Mouse (Mus musculus): ENCODE results near the gene Rbak. TPM values are rescaled to one million over a fixed set of nuclear protein-coding genes. Genes with fewer than 3 reads are reported as not detected.
A peak's percentile ranks its signal among the peaks of the same experiment; 100 is the strongest.
"Not testable (repeated sequence)": the region's sequence is repeated elsewhere in the genome, so short reads cannot be mapped to it uniquely, and the experiment has no call there.

Gene Rbak
- total RNA-seq, 2 experiments from 2014 or later: 15.2 to 15.6 TPM

DNA sequence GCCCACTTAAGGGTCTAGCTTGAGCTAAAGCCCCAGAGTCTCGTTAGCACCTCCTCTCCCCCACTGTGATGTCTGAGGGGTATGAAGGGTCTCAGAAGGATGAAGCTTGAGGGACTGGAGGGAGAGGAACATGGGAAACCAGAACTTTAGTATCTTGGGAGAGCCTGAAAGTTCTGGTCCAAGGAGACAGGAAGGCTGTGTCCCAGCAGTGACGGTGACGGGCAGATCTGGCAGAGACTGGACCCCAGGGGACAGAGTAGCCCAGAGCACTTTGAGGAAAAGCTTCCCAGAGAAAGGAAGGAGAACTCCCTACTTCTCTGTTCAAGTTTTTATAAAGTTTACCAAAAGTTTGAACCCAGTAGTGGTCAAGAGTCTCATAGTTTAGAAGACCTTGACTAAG is 33.1 kb downstream of the Rbak start, which contains the start of gene Olfr718-ps1:
TSS of gene Olfr718-ps1 (minus strand) at position 101 of the 400 bp plus-strand sequence.
- intact Hi-C loops (cut with DNase I): no loop called here

DNA sequence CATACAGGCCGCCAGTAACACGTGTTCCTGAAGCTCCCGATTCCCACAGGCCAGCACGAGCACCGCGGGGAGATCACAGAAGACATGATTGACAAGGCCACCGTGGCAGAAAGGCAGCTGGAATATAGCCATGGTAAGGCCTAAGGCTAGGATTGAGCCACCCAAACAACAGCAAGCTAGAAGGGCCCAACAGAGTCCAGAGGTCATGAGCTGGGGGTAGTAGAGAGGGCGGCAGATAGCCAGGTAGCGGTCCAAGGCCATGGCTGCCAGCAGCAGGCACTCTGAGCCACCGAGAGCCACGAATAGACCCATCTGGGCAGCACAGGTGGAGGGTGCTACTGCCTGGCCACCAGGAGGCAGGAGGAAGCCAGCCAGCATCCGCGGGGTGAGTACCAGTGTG is 43.0 kb downstream of the Rbak start:
- intact Hi-C loops (cut with DNase I): no loop called here
- no peak for DNase-seq (ENCODE audit: low spot score in 2 of 2)

More for the DNA sequence above, 33.1 kb downstream of the Rbak start, which contains the start of gene Olfr718-ps1:
- no peak for DNase-seq (ENCODE audit: low spot score in 2 of 2)

DNA sequence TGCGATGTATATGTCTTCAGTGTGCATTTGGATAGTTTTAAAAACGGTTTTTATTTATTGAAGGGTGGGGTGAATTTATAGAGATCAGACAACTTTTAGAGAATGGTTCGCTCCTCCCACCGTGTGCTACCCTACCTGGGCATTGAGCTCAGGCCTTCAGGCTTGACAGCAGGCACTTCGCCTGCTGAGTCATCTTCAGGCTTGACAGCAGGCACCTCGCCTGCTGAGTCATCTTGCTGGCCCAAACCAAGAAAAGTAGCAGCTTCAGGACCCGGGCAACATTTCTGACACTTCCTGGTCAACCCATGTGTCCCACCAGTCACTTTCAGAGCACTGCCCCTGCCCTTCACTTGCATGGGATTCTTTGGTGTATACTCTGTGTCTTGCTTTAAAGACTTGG is 45.5 kb downstream of the Rbak start:
- no peak for DNase-seq (ENCODE audit: low spot score in 2 of 2)
- intact Hi-C loops (cut with DNase I): no loop called here

DNA sequence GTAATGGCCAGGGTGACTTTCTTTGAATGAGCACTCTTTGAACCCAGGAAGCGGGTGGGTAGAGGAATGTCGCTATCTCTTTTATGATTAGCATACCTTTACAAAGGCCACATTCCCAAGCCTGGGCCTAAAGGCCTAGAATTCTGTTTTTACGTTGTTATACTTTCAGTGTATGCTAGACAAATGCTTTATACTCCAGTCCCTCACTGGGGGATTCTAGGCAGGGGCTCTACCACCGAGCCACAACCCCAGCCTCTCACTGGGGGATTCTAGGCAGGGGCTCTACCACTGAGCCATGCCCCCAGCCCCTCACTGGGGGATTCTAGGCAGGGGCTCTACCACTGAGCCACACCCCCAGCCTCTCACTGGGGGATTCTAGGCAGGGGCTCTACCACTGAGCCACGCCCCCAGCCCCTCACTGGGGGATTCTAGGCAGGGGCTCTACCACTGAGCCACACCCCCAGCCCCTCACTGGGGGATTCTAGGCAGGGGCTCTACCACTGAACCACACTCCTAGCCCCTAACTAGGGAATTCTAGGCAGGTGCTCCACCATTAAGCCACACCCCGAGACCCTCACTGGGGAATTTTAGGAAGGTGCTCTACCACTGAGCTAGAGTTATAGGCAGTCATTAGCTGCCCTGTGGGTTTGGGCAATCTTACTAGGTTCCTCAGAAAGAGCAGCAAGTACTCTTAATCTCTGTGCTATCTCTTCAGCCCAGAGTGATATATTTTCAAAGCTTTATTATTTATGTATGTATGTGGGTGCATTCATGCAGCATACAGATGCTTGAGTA is 46.2 kb downstream of the Rbak start:
- intact Hi-C loops (cut with DNase I); DNase-seq (ENCODE audit: low spot score in 2 of 2): not testable (repeated sequence)

DNA sequence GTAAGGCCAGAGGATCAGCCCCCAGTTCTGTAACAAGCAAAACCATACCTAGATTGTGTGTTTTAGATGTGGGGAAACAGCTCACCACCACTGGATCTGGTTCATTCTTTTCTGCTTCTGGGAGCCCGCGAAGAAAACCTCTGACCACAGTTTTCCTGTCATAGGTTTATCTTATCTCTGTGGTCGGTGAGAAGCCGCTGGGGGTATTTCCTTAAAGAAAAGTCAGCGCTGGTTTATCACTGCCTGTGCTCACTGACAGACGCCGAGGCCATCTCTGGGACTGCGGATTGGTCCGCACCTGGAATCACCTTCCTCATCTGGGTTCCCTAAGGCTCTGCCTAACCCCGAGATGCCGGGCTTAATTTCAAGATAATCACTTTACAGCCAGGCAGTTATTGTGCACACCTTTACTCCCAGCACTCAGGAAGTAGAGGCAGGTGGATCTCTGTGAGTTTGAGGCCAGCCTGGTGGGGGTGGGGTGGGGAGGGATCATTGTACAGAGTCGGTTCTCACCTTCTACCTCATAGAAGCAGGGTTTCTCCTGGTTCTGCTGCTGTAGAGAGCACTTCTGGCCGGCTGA is 47.5 kb downstream of the Rbak start:
- DNase-seq (ENCODE audit: low spot score in 2 of 2): no peak
- intact Hi-C loops (cut with DNase I): no loop called here

DNA sequence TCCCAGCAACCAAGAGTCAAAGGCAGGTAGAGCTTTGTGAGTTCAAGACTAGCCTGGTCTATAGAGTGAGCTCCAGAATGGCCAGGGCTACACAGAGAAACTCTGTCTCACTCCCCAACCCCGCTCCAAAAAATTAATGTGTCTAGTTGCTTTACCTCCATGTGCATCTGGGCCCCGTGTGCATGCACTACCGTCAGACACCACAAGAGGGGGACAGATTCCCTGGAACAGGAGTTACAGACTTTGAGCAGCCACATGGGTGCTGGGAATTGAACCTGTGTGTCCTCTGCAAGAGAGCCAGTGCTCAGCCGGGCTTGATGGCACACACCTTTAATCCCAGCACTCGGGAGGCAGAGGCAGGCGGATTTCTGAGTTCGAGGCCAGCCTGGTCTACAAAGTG is 50.2 kb downstream of the Rbak start:
- DNase-seq (ENCODE audit: low spot score in 2 of 2): no peak
- intact Hi-C loops (cut with DNase I): no loop called here

DNA sequence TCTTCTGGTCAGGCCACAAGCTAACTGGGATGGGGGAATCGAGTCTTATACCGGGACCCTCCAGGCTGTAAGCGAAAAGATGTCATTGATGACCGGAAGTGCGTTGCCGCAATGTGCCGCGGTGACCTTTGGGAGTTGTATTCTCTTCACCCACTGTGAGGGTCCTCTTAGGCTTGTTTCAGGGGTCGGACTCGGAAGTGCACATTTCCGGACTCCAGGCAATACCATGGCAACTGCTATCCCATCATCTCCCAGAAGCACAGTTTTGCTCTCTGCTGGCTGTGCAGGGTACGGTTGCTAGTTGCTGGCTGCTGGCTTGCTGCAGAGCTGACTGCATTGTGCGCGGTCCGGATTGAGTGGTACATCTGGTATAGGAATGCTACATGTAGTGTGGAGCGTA is 51.5 kb downstream of the Rbak start:
- DNase-seq (ENCODE audit: low spot score in 2 of 2): no peak
- intact Hi-C loops (cut with DNase I): no loop called here

DNA sequence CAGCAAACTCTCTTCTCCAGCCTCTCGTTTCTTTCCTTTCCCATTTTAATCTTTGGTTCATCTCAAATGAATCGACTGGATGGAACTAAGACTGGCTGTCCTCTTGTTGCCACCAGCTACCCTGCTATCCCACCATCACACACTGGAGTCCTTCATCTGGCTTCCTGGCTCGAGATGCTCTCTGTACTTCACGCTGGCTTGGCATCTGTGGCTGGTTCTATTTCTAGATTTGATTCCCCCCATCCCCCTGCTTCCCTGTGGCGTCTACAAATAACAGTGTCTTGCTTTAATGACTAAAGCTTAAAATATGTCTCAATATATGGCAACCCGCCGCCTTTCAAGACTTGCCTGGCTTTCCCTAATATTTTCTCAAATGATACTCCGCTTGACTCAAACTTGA is 52.7 kb downstream of the Rbak start:
- DNase-seq (ENCODE audit: low spot score in 2 of 2): peak; percentile 18 to 42
- intact Hi-C loops (cut with DNase I): no loop called here

DNA sequence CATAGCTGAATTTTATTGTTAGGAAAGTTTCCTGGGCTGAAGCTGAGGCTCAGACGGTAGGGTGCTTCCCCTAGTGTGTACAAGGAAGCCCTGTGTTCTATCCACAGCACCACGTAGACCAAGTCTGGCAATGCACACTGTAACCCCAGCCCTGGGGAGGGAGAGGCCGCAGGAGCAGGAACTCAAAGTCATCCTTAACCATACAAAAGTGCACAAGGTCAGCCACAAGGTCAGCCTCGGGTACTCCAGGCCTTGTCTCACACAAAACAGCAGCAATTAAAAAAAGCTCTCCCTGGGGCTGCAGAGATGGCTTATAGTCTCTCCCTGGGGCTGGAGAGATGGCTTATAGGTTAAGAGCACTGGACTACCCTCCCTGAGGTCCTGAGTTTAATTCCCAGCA is 53.7 kb downstream of the Rbak start:
- no peak for DNase-seq (ENCODE audit: low spot score in 2 of 2)
- intact Hi-C loops (cut with DNase I): no loop called here

DNA sequence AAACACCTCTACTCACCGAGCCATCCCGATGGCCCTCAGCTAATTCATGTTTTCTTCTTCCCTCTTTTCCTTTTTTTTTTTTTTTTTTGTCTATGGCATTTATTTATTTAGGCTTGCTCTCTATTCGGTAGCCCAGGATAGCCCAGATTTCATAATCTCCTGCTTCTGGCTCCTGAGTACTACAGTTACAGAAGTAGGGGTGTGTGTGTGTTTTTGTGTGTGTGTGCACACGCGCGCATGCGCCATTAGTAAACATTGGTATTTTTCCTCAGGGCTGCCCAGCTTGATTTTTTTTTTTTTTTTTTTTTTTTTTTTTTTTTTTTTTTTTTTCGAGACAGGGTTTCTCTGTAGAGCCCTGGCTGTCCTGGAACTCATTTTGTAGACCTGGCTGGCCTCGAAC is 54.5 kb downstream of the Rbak start:
- intact Hi-C loops (cut with DNase I): no loop called here
- no peak for DNase-seq (ENCODE audit: low spot score in 2 of 2)

DNA sequence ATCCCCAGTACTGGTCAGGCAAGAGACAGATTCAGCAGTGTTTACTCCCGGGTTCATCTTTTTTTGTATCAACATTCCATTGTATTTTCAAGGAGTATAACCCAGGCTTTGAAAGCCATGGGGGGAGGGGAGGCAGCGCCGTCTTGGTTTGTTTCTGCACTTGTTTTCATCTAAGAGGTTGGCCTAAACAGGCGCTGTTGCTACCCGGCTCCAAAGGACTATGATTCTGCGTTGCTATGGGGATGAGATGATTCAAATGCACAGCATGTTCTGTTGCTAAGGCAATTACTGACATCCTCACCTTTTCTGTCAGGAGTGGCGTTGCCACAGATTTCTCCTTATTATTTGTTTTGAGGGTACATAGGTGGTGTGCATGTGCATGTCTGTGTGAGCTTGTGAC is 55.0 kb downstream of the Rbak start:
- peak; percentile 63 to 77 for DNase-seq (ENCODE audit: low spot score in 2 of 2)
- intact Hi-C loops (cut with DNase I): no loop called here

DNA sequence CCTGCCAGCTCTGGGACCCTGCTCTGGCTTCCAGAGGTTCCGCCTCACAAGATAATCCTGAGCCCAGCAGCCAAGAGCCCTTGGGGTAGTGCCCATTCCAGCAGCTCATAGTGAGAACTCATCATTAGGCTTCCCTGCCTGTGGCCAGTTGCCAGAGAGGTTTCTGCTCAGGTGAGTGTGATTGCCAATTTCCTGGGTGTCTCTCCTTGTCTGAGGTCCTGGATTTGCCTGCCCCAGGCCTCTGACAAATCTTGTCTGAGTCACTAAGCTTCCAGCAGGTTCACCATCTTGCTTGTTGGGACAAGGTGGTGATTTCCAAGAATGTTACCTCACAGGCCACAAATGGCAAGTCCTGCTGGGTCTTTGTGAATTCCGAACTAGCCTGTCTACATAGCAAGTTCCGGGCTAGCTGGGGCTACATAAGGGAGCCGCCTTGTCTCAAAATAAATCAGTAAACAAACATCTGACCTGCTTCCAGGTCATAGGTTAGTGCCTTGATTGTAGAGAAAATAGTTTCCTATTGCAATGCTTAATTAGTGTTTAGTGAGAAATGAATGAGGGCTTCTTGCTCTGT is 55.7 kb downstream of the Rbak start:
- no peak for DNase-seq (ENCODE audit: low spot score in 2 of 2)
- intact Hi-C loops (cut with DNase I): no loop called here

DNA sequence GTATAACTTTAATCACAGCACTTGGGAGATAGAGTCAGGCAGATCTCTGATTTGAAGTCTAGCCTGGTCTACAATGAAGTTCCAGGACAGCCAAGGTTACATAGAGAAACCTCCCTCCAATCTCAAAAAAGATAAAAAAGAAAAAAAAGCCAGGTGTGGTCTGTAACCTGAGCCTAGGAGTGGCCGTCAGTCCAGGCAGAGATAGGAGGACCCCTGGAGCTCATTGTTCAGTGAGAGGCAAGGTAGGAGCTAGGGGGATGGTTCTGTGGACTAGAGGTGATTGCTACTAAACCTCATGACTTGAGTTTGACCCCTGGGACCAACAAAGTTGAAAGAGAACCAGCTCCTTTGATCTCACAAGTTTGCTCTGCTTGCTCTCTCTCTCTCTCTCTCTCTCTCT is 57.9 kb downstream of the Rbak start:
- no peak for DNase-seq (ENCODE audit: low spot score in 2 of 2)
- intact Hi-C loops (cut with DNase I): no loop called here

Small RNA genes within 50 kb of the gene (microRNA-seq; reads per million reads assigned to microRNA genes)
- gene Gm44405: 0 reads per million in 2 experiments

Other genes with a start within 250 kb of the Rbak start
- 100 to 1,000 TPM; 408 to 429 TPM for gene Fscn1, start 220.4 kb downstream of the Rbak start, total RNA-seq (2021)
- gene Rnf216, start 67.8 kb downstream of the Rbak start, total RNA-seq (2021): 10 to 100 TPM; 38.8 to 41.0 TPM
- under 1 TPM; 0.11 to 0.13 TPM for gene Olfr718-ps1, start 33.2 kb downstream of the Rbak start, total RNA-seq (2021)
- gene Spdye4b, start 242 bp upstream of the Rbak start, total RNA-seq (2021): not detected
- gene Spdye4a, start 46.1 kb upstream of the Rbak start, total RNA-seq (2021): not detected
- gene Zfp12, start 54.4 kb upstream of the Rbak start, total RNA-seq (2021): 10 to 100 TPM; 24.6 to 28.2 TPM
- 10 to 100 TPM; 20.1 to 20.5 TPM for gene Zfp316, start 89.2 kb upstream of the Rbak start, total RNA-seq (2021)
- 1 to 10 TPM; 7.8 to 8.3 TPM for gene Zfp853, start 112.8 kb upstream of the Rbak start, total RNA-seq (2021)
- gene E130309D02Rik, start 134.6 kb upstream of the Rbak start, total RNA-seq (2021): 10 to 100 TPM; 22.2 to 22.3 TPM
- 10 to 100 TPM; 35.8 to 37.4 TPM for gene Zdhhc4, start 148.5 kb upstream of the Rbak start, total RNA-seq (2021)
- 1 to 10 TPM; 1.4 to 1.9 TPM for gene Grid2ip, start 176.6 kb upstream of the Rbak start, total RNA-seq (2021)
- 10 to 100 TPM; 41.3 to 43.4 TPM for gene Kdelr2, start 223.1 kb upstream of the Rbak start, total RNA-seq (2021)